Mouse (Mus musculus) kidney, postnatal 0 days (tissue): ENCODE measurements at regions not wholly inside any gene's neighbourhood (a gene's known extent, or its start where the extent isn't known, plus 50 kb on each side); places are given as distances from the start of the nearest gene placed in this dataset.

Experiments used
- ATAC-seq: fragments of 200-750 bp; cut with Nextera tagmentation; replicated peaks from 2 replicates; pipeline ENCODE4 v1.8.0; 2017; ENCODE audit warnings: low read depth, moderate number of reproducible peaks, moderate TSS enrichment, moderate library complexity; ENCODE audit not compliant: low FRiP score
- DNase-seq: peaks from one replicate; pipeline ENCODE4 v3.0.0-alpha.2; 2016; ENCODE audit warnings: low spot score
- H3K27ac ChIP-seq: fragments of 300-500 bp; sonication (generic); 2 replicates; pipeline ENCODE4 v1.5.1; 2014; ENCODE audit warnings: mild to moderate bottlenecking
- H3K27me3 ChIP-seq: fragments of 300-500 bp; sonication (generic); 2 replicates; pipeline ENCODE4 v1.6.1; 2014; ENCODE audit warnings: low read length, mixed read lengths; ENCODE audit not compliant: insufficient read depth
- H3K36me3 ChIP-seq: fragments of 300-500 bp; sonication (generic); 2 replicates; pipeline ENCODE4 v1.6.1; 2014; ENCODE audit warnings: low read length, mixed read lengths; ENCODE audit not compliant: insufficient read depth
- H3K4me1 ChIP-seq: fragments of 300-500 bp; sonication (generic); replicated peaks from 2 replicates; pipeline ENCODE4 v1.6.1; 2014; ENCODE audit warnings: antibody characterized with exemption, low read length, mixed read lengths; ENCODE audit not compliant: insufficient read depth
- H3K4me2 ChIP-seq: fragments of 300-500 bp; sonication (generic); 2 replicates; pipeline ENCODE4 v1.6.1; 2014; ENCODE audit warnings: mild to moderate bottlenecking, low read length, moderate library complexity, mixed read lengths
- H3K4me3 ChIP-seq: fragments of 300-500 bp; sonication (generic); replicated peaks from 2 replicates; pipeline ENCODE4 v1.5.1; 2014; ENCODE audit warnings: low read depth, low read length
- H3K9ac ChIP-seq: fragments of 300-500 bp; sonication (generic); 2 replicates; pipeline ENCODE4 v1.6.1; 2014; ENCODE audit warnings: low read depth, low read length
- H3K9me3 ChIP-seq: fragments of 300-500 bp; sonication (generic); replicated peaks from 2 replicates; pipeline ENCODE4 v1.6.1; 2016; ENCODE audit warnings: low read length, inconsistent platforms, mixed read lengths
- CTCF ChIP-seq: IDR thresholded peaks from 2 replicates; pipeline ENCODE4 v1.5.1; 2016; ENCODE audit warnings: antibody characterized with exemption, low read depth, mild to moderate bottlenecking, moderate library complexity
- WGBS: fragments of 180-500 bp; shearing (Covaris S2); extraction: QIAGEN DNeasy Blood & Tissue Kit; methylation state at CpG from one replicate; pipeline ENCODE4 v1.1.7; 2014; 5-methylcytosine and 5-hydroxymethylcytosine counted together

DNA sequence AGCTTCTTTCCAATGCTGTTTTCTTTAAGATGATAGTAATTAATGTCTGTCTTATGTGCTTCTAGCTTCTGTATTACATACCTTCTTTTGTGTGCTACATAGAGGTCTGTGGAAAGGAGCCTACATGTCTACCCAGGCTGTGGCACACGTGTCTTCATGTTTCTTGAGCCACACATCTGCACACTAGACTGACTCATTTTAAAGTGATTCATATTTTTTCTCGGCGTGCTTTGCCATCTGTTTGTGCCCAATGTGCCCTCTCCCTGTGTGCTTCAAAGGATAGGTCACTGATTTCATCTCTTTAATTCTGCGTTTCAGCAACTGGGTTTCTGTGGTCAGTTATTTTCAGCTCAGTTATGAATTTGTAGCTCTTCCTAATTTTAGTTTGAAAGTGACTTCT, 377.6 kb downstream of the Cylc2 start:
- H3K9me3 ChIP-seq, result no peaks in the 10 kb centered on the region
- no peaks in the 10 kb centered on the region for H3K27me3 ChIP-seq
- WGBS, result 75% methylated on average over 4 of the region's 4 CpGs
- no peaks in the 10 kb centered on the region for H3K36me3 ChIP-seq
- H3K4me2 ChIP-seq, result no peak overlapping the region
- no peak for DNase-seq
- no peaks in the 10 kb centered on the region for H3K4me1 ChIP-seq
- no peak overlapping the region for H3K27ac ChIP-seq
- H3K4me3 ChIP-seq, result no peak overlapping the region
- TF ChIP-seq CTCF, result no peak
- no peak overlapping the region for H3K9ac ChIP-seq
- no peak for ATAC-seq

GRCm38 (mm10) chr4:51597850-51598249, 381.4 kb downstream of the Cylc2 start:
- no peak for ATAC-seq

GRCm38 (mm10) chr4:51599984-51600747, 383.7 kb downstream of the Cylc2 start:
- Histone ChIP-seq H3K4me1 (no peaks in the 10 kb centered on the region), H3K4me3 (no peak overlapping the region), H3K27me3 (no peaks in the 10 kb centered on the region), H3K9me3 (no peaks in the 10 kb centered on the region), H3K27ac (no peak overlapping the region), H3K36me3 (no peaks in the 10 kb centered on the region), H3K4me2 (no peak overlapping the region), H3K9ac (no peak overlapping the region)
- no peak for ATAC-seq
- DNase-seq, result no peak
- no peak for TF ChIP-seq CTCF
- WGBS, result 67% methylated on average over 6 of the region's 6 CpGs

More at GRCm38 (mm10) chr4:51597850-51598249, 381.4 kb downstream of the Cylc2 start:
- Histone ChIP-seq H3K27me3 (no peaks in the 10 kb centered on the region), H3K4me3 (no peak overlapping the region), H3K4me1 (no peaks in the 10 kb centered on the region), H3K9me3 (no peaks in the 10 kb centered on the region), H3K27ac (no peak overlapping the region), H3K4me2 (no peak overlapping the region), H3K9ac (no peak overlapping the region), H3K36me3 (no peaks in the 10 kb centered on the region)
- WGBS, result 76% methylated on average over 3 of the region's 3 CpGs
- TF ChIP-seq CTCF, result no peak
- no peak for DNase-seq

DNA sequence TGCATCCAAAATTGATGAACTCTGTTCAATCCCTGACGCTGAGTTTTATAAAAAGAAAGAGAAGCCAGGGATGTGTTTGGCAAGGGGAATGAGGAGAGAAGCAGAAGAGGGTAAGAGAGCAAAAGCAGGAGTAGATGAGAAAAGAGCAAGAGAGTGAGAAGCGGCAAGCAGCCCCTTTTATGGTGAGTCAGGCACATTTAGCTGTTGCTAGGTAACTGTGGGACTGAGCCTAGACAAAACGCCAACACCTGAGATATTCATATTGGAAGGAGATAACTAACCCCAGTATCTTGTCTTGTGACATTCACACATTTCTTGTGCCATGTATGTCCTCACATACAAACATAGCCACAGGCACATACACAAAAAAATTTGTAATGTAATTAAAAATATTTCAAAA, 410.8 kb downstream of the Cylc2 start:
- no peaks in the 10 kb centered on the region for H3K36me3 ChIP-seq
- no peak for TF ChIP-seq CTCF
- no peak for ATAC-seq
- no peak overlapping the region for H3K27ac ChIP-seq
- H3K9ac ChIP-seq, result no peak overlapping the region
- 49% methylated on average over 3 of the region's 3 CpGs for WGBS
- no peaks in the 10 kb centered on the region for H3K9me3 ChIP-seq
- DNase-seq, result no peak
- no peak overlapping the region for H3K4me3 ChIP-seq
- H3K4me1 ChIP-seq, result no peaks in the 10 kb centered on the region
- H3K27me3 ChIP-seq, result no peaks in the 10 kb centered on the region
- H3K4me2 ChIP-seq, result no peak overlapping the region

GRCm38 (mm10) chr4:51633471-51633870, 417.0 kb downstream of the Cylc2 start:
- Histone ChIP-seq H3K4me3 (no peak overlapping the region), H3K36me3 (no peaks in the 10 kb centered on the region), H3K9ac (no peak overlapping the region), H3K4me2 (no peak overlapping the region), H3K4me1 (no peaks in the 10 kb centered on the region), H3K27me3 (no peaks in the 10 kb centered on the region), H3K9me3 (no peaks in the 10 kb centered on the region), H3K27ac (no peak overlapping the region)
- TF ChIP-seq CTCF, result no peak
- no peak for ATAC-seq
- DNase-seq, result no peak
- WGBS, result 84% methylated on average over 1 of the region's 1 CpGs

DNA sequence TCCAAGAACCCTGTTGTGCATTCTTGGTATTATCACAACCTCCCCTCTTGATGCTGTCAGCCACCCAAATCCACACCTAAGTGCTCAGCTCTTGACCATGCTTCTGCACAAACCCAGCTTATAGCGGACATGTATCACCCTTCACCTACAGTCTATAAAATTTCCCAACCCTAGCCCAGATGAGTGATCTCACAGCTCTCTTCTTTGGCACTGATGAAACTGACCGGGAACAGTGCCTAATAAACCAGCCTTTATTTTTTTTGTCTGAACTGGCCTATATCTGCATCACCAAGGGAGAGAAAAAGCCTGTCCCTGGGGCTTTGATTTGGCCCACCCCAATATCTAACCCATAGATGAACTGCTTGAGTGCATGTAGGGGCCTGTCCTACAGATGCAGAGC, 440.8 kb downstream of the Cylc2 start:
- no peak for TF ChIP-seq CTCF
- H3K27me3 ChIP-seq, result no peaks in the 10 kb centered on the region
- no peak overlapping the region for H3K9ac ChIP-seq
- no peaks in the 10 kb centered on the region for H3K9me3 ChIP-seq
- no peaks in the 10 kb centered on the region for H3K36me3 ChIP-seq
- H3K4me1 ChIP-seq, result no peaks in the 10 kb centered on the region
- ATAC-seq (no peak), DNase-seq (no peak)
- H3K4me2 ChIP-seq, result no peak overlapping the region
- H3K27ac ChIP-seq, result no peak overlapping the region
- no peak overlapping the region for H3K4me3 ChIP-seq
- 65% methylated on average over 2 of the region's 2 CpGs for WGBS

- Histone ChIP-seq H3K27ac (no peak overlapping the region), H3K4me2 (no peak overlapping the region), H3K4me3 (no peak overlapping the region), H3K27me3 (no peaks in the 10 kb centered on the region), H3K9me3 (no peaks in the 10 kb centered on the region), H3K9ac (no peak overlapping the region), H3K36me3 (no peaks in the 10 kb centered on the region), H3K4me1 (no peaks in the 10 kb centered on the region)
- ATAC-seq (no peak), DNase-seq (no peak)
- no peak for TF ChIP-seq CTCF
Measured at GRCm38 (mm10) chr4:51658286-51658685, 441.8 kb downstream of the Cylc2 start.
